Mouse (Mus musculus) CH12.LX (cell line): ENCODE measurements around the gene 5830473C10Rik. TPM values are rescaled to one million over a fixed set of nuclear protein-coding genes. Genes with fewer than 3 reads are reported as not detected.

Experiments used
- DNase-seq: peaks from one replicate; pipeline ENCODE4 v3.0.0-alpha.2; 2013; ENCODE audit errors: extremely low read depth
- H3K27ac ChIP-seq: 2 replicates; pipeline ENCODE4 v1.5.1; 2012; ENCODE audit warnings: low read depth, mild to moderate bottlenecking, control low read depth, moderate library complexity; ENCODE audit not compliant: insufficient read depth
- H3K27me3 ChIP-seq: replicated peaks from 2 replicates; pipeline ENCODE3; 2012; ENCODE audit warnings: inconsistent platforms
- H3K36me3 ChIP-seq, 2 experiments: replicated peaks in 1 of 2; 2 replicates each; pipeline versions ENCODE3 to v1.6.1; 2012; ENCODE audit warnings: inconsistent platforms in 1 of 2, low read length in 1 of 2, mild to moderate bottlenecking in 1 of 2, mixed read lengths in 1 of 2, moderate library complexity in 1 of 2; ENCODE audit not compliant: control insufficient read depth in 1 of 2, insufficient read depth in 1 of 2
- H3K4me1 ChIP-seq, 2 experiments: 2 replicates each; pipeline ENCODE4 v1.6.1; 2012; ENCODE audit warnings: inconsistent platforms in 1 of 2, moderate library complexity in 1 of 2; ENCODE audit not compliant: insufficient read depth in 2 of 2, control insufficient read depth in 1 of 2
- H3K4me2 ChIP-seq: 2 replicates; pipeline ENCODE4 v1.6.1; 2012; ENCODE audit warnings: low read depth, mild to moderate bottlenecking, control low read depth; ENCODE audit not compliant: poor library complexity, insufficient read depth, severe bottlenecking
- H3K4me3 ChIP-seq, 3 experiments: fragments of 150-350 bp in 1 of 3; sonication (generic) in 1 of 3; replicated peaks in 1 of 3; 2 replicates each; pipeline versions ENCODE3 to v1.5.1; 2011 to 2012; ENCODE audit warnings: low read depth in 2 of 3, low read length in 2 of 3, mild to moderate bottlenecking in 2 of 3, moderate library complexity in 2 of 3, control low read depth in 1 of 3, improper control_type of control experiment in 1 of 3, inconsistent platforms in 1 of 3, mixed read lengths in 1 of 3; ENCODE audit not compliant: poor library complexity in 1 of 3
- H3K79me2 ChIP-seq: replicated peaks from 2 replicates; pipeline ENCODE4 v1.6.1; 2012; ENCODE audit warnings: mild to moderate bottlenecking, moderate library complexity; ENCODE audit not compliant: control insufficient read depth, poor library complexity, insufficient read depth, severe bottlenecking; ENCODE audit errors: extremely low read depth
- H3K9ac ChIP-seq: 2 replicates; pipeline ENCODE4 v1.6.1; 2012; ENCODE audit warnings: low read depth, mild to moderate bottlenecking, control low read depth, moderate library complexity; ENCODE audit not compliant: insufficient read depth
- H3K9me3 ChIP-seq: replicated peaks from 2 replicates; pipeline ENCODE3; 2012; ENCODE audit warnings: low read length, inconsistent platforms, mixed read lengths
- BHLHE40 ChIP-seq: IDR thresholded peaks from 2 replicates; pipeline ENCODE4 v1.6.1; 2011; ENCODE audit warnings: mild to moderate bottlenecking, low read depth, low read length, improper control_type of control experiment
- CHD1 ChIP-seq: IDR thresholded peaks from 2 replicates; pipeline ENCODE4 v1.6.1; 2012; ENCODE audit warnings: low read depth, low read length, improper control_type of control experiment, inconsistent platforms
- CTCF ChIP-seq, 2 experiments: IDR thresholded peaks in 1 of 2; conservative IDR thresholded peaks in 1 of 2; 2 replicates each; pipeline ENCODE4 v1.5.1; 2011 to 2012; ENCODE audit warnings: low read depth in 2 of 2, low read length in 2 of 2, improper control_type of control experiment in 1 of 2, inconsistent platforms in 1 of 2, mild to moderate bottlenecking in 1 of 2, moderate library complexity in 1 of 2
- ELF1 ChIP-seq: IDR thresholded peaks from 2 replicates; pipeline ENCODE4 v1.6.1; 2014; ENCODE audit warnings: low read depth, mild to moderate bottlenecking, inconsistent platforms, low read length, improper control_type of control experiment
- EP300 ChIP-seq: IDR thresholded peaks from 2 replicates; pipeline ENCODE4 v1.6.1; 2011; ENCODE audit warnings: low read length, improper control_type of control experiment
- ETS1 ChIP-seq: conservative IDR thresholded peaks from 2 replicates; pipeline ENCODE4 v1.6.1; 2012; ENCODE audit warnings: low read depth, mild to moderate bottlenecking, inconsistent platforms, low read length, improper control_type of control experiment, moderate library complexity
- GABPA ChIP-seq: IDR thresholded peaks from 2 replicates; pipeline ENCODE4 v1.6.1; 2012; ENCODE audit warnings: low read depth, low read length, improper control_type of control experiment, inconsistent platforms; ENCODE audit not compliant: insufficient replicate concordance
- HCFC1 ChIP-seq: IDR thresholded peaks from 2 replicates; pipeline ENCODE4 v1.6.1; 2012; ENCODE audit warnings: low read depth, mild to moderate bottlenecking, inconsistent platforms, low read length, improper control_type of control experiment
- NELFE ChIP-seq: IDR thresholded peaks from 2 replicates; pipeline ENCODE4 v1.6.1; 2011; ENCODE audit warnings: low read depth, low read length, improper control_type of control experiment
- NRF1 ChIP-seq: IDR thresholded peaks from 2 replicates; pipeline ENCODE4 v1.6.1; 2014; ENCODE audit warnings: low read depth, mild to moderate bottlenecking, inconsistent platforms, low read length, improper control_type of control experiment, moderate library complexity
- PAX5 ChIP-seq: IDR thresholded peaks from 2 replicates; pipeline ENCODE4 v1.6.1; 2012; ENCODE audit warnings: low read length, inconsistent platforms, mixed read lengths
- POLR2AphosphoS2 ChIP-seq: IDR thresholded peaks from 2 replicates; pipeline ENCODE4 v1.6.1; 2011; ENCODE audit warnings: low read depth, low read length, improper control_type of control experiment
- RAD21 ChIP-seq: IDR thresholded peaks from 2 replicates; pipeline ENCODE4 v1.6.1; 2011; ENCODE audit warnings: low read depth, mild to moderate bottlenecking, low read length, improper control_type of control experiment, moderate library complexity
- RCOR1 ChIP-seq: conservative IDR thresholded peaks from 2 replicates; pipeline ENCODE4 v1.6.1; 2012; ENCODE audit warnings: low read depth, mild to moderate bottlenecking, inconsistent platforms, low read length, improper control_type of control experiment
- SMC3 ChIP-seq: IDR thresholded peaks from 2 replicates; pipeline ENCODE4 v1.6.1; 2011; ENCODE audit warnings: low read depth, low read length, improper control_type of control experiment
- TCF12 ChIP-seq: IDR thresholded peaks from 2 replicates; pipeline ENCODE4 v1.6.1; 2014; ENCODE audit warnings: low read depth, mild to moderate bottlenecking, inconsistent platforms, low read length, improper control_type of control experiment
- USF2 ChIP-seq: conservative IDR thresholded peaks from 2 replicates; pipeline ENCODE4 v1.6.1; 2011; ENCODE audit warnings: low read depth, low read length, improper control_type of control experiment
- ZC3H11A ChIP-seq: IDR thresholded peaks from 2 replicates; pipeline ENCODE4 v1.6.1; 2012; ENCODE audit warnings: low read depth, mild to moderate bottlenecking, inconsistent platforms, low read length, improper control_type of control experiment
- dilution Hi-C: fragments of 300-500 bp; cut with MboI; formaldehyde crosslinking; loops from 2 replicates; pipeline ENCODE4 v1.14.3; 2020; ENCODE audit warnings: low sequenced_read_pairs; ENCODE audit not compliant: extremely low pct_unique_long_range_greater_than_20kb, extremely low pct_ligation_motif_present
- in situ Hi-C: fragments of 300-500 bp; cut with MboI; formaldehyde crosslinking; loops from 3 replicates; pipeline ENCODE4 v1.14.3; 2019; ENCODE audit warnings: low sequenced_read_pairs, low pct_ligation_motif_present, low pct_unique_long_range_greater_than_20kb, mixed read lengths
- polyA plus RNA-seq: library from polyadenylated mRNA; unstranded; fragments of >175 nt; gene quantifications from 2 replicates; pipeline ENCODE4 v1.2.1, GENCODE M21; 2012; ENCODE audit warnings: low read depth; ENCODE audit not compliant: insufficient read length
- total RNA-seq, 2 experiments: library from RNA; depleted of rRNA; stranded (reverse); fragments of 300-350 nt in 1 of 2; fragments of >200 nt in 1 of 2; gene quantifications; 2 replicates each; pipeline ENCODE4 v1.2.3; 2012 to 2014

5830473C10Rik gene
- total and polyA plus RNA-seq, 3 experiments, result 0.83 to 3.8 (median 2.0) TPM

DNA sequence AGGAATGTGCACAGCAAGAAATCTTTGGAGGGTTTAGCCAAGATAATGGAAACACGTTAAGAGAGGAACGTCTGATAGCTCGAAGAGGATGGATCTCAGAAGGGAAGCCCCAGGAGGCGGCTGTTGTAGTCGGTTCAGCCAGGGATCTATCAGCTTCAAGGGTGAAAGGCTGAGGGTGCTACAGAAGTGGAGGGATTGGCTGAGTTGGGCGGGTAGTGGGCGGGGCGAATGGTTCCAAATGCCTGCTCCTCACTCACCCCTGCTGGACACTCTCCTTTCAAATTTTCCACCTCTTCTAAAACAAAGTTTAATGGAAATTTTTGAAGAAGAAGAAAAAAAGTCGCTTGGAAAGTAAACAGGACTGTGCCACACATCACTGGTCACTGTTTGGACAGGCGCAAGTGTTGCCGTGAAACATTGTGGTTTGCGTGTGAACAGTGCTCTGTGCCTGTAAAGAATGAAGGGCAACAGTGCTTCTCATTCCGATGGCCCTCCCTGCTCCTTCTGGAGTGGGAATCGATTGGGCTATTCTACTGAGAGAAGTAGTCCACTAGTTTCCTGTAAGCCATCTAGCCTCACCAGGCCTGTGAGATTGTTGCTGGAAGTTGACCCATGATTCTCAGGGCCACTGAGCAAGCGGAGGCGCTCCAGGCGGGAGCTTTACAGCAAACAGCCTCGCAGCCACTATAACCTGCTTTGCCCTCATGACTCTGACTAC is 64.0 kb downstream of the 5830473C10Rik start:
- dilution Hi-C loops (no loop called here), in situ Hi-C loops (loop anchor here (25.0 kb wide), 1 partner anchor 413 kb away; the partner anchor contains the start of gene Cox18)
- no peaks in the 10 kb centered on the region for H3K27me3 ChIP-seq

DNA sequence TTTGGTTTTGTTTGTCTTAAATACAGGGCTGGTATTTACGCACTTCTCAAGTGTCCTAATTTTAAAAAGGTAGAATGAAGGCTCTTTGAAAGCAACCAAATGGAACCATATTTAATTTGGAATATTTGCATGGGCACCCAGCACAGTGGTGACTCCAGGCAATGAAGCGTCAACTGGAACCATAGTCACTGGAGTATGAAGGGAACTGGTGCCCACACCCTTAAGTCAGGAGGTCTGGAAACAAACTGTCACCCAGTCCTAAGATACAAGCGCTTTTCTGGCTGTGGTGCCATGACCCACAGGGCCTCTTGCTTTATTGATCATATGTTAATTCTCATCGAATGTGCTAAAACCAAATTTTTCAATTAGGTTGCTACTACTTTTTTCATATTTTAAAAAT is 66.5 kb downstream of the 5830473C10Rik start:
- Histone ChIP-seq H3K27ac (no peak overlapping the region), H3K4me2 (no peak overlapping the region), H3K9me3 (no peaks in the 10 kb centered on the region), H3K9ac (no peak overlapping the region), H3K36me3 (peaks cover 21 to 43% of the 10 kb centered on the region in 2 experiments), H3K79me2 (no peaks in the 10 kb centered on the region), H3K4me1 (peaks cover 8 to 69% of the 10 kb centered on the region in 2 experiments; a peak in 3 of 4 replicates), H3K27me3 (no peaks in the 10 kb centered on the region), H3K4me3 (no peak overlapping the region)
- DNase-seq, result peak; percentile 81
- in situ Hi-C loops, result no loop called here
- TF ChIP-seq SMC3 (no peak), EP300 (peak; percentile 54; the same call in 1 of the 2 replicates)
- dilution Hi-C loops, result no loop called here

More for the DNA sequence above, 64.0 kb downstream of the 5830473C10Rik start:
- Histone ChIP-seq H3K79me2 (no peaks in the 10 kb centered on the region), H3K4me2 (no peak overlapping the region), H3K4me3 (no peak overlapping the region), H3K9ac (no peak overlapping the region), H3K36me3 (peaks cover 19 to 36% of the 10 kb centered on the region in 2 experiments), H3K4me1 (peaks cover 14 to 90% of the 10 kb centered on the region in 2 experiments), H3K9me3 (peaks cover 2% of the 10 kb centered on the region), H3K27ac (no peak overlapping the region)
- DNase-seq, result no peak
- TF ChIP-seq NRF1 (no peak), ZC3H11A (no peak)

DNA sequence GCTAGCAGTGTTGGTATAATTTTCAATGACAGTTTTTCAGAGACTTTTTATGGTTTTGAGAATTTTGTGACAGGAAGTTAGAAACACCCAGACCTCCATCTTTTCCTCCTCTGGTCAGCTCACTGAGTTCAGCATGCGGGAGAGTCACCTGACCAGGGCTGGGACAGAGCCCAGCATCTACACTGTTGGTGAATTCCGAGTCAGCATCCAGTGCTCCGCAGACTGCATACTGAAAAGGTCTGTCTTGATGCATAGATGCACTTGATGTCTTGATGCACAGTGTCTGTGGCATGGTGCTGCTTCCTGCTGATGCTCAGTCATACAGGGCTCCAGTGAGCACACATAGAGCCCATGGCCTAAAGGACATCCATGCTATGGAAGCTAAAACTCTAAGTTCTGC is 67.1 kb downstream of the 5830473C10Rik start:
- TF ChIP-seq SMC3 (no peak), RCOR1 (no peak), PAX5 (no peak), POLR2AphosphoS2 (no peak), NELFE (no peak), BHLHE40 (no peak), CHD1 (no peak), ETS1 (no peak), ELF1 (no peak), HCFC1 (no peak), RAD21 (no peak), TCF12 (no peak), USF2 (no peak), GABPA (no peak), CTCF (conservative IDR thresholded peaks at IDR 0.05 in 1 of 2, IDR thresholded peaks at IDR 0.05 in 1 of 2; ENCODE audit: low read depth in 2 of 2, low read length in 2 of 2) (no peak)
- H3K4me1 ChIP-seq, result peaks cover 8 to 64% of the 10 kb centered on the region in 2 experiments; a peak in 3 of 4 replicates
- H3K4me2 ChIP-seq, result no peak overlapping the region
- no peaks in the 10 kb centered on the region for H3K79me2 ChIP-seq
- no peak overlapping the region for H3K9ac ChIP-seq
- dilution Hi-C loops (no loop called here), in situ Hi-C loops (no loop called here)
- no peak overlapping the region for H3K27ac ChIP-seq
- H3K36me3 ChIP-seq, result peaks cover 21 to 43% of the 10 kb centered on the region in 2 experiments
- DNase-seq, result no peak
- H3K9me3 ChIP-seq, result no peaks in the 10 kb centered on the region
- no peaks in the 10 kb centered on the region for H3K27me3 ChIP-seq
- H3K4me3 ChIP-seq, result no peak overlapping the region
